10 mouse cellular contexts compared by ENCODE assay signal in genomic region chr7:137468174-137468573, GRCm38 (mm10). TPM values are rescaled to one million over a fixed set of nuclear protein-coding genes. Genes with fewer than 3 reads are reported as not detected.
DNase-seq lines count a peak whose midpoint lies in the region; ATAC-seq and TF ChIP-seq lines count a peak whose summit lies in the region.
"Had no signal": no experiment of that assay in that cellular context is flagged by ENCODE, and none has a peak within 500 bp of the region (broad histone marks: within the 10 kb centered on the region; RNA-seq: fewer than 3 reads in every experiment).

No protein-coding gene starts in this region.

- peak; percentile 23 for DNase-seq in heart, postnatal 0 days (ENCODE audit: low spot score)
- peak; percentile 25 to 37 for DNase-seq in layer of hippocampus, postnatal 36 days
- DNase-seq in retina, adult 2 months (ENCODE audit: low read depth, low spot score), result peak; percentile 16

- H3K9ac ChIP-seq in intestine, postnatal 0 days (ENCODE audit: low read depth, low read length), result no peak overlapping the region
- no peak overlapping the region for H3K9ac ChIP-seq in intestine, embryonic 16.5 days (ENCODE audit: low read depth, low read length)
- no peak overlapping the region for H3K9ac ChIP-seq in ES-Bruce4 (ENCODE audit: low read depth, poor library complexity, severe bottlenecking)
- no peak overlapping the region for H3K9ac ChIP-seq in heart, postnatal 0 days (replicated peaks; ENCODE audit: low read depth, low read length)
- no peak overlapping the region for H3K9ac ChIP-seq in forebrain, embryonic 16.5 days (replicated peaks; ENCODE audit: low read depth, low read length)
- H3K9ac ChIP-seq: embryonic facial prominence, embryonic 13.5 days; midbrain, embryonic 12.5 days had no signal

- peaks cover 31% of the 10 kb centered on the region for H3K36me3 ChIP-seq in intestine, postnatal 0 days (ENCODE audit: control insufficient read depth, insufficient read depth)
- H3K36me3 ChIP-seq in intestine, embryonic 16.5 days (ENCODE audit: control insufficient read depth, insufficient read depth, low read length), result peaks cover 6% of the 10 kb centered on the region
- H3K36me3 ChIP-seq in ES-Bruce4 (ENCODE audit: control insufficient read depth, insufficient read depth, low read length, poor library complexity, severe bottlenecking), result peaks cover 36% of the 10 kb centered on the region
- H3K36me3 ChIP-seq in heart, postnatal 0 days (replicated peaks; ENCODE audit: control insufficient read depth, insufficient read depth, low read length), result peaks cover 49% of the 10 kb centered on the region
- H3K36me3 ChIP-seq in forebrain, embryonic 16.5 days (ENCODE audit: control insufficient read depth, insufficient read depth), result peaks cover 24% of the 10 kb centered on the region

- no peak for ATAC-seq in intestine, postnatal 0 days
- no peak for ATAC-seq in intestine, embryonic 16.5 days
- no peak for ATAC-seq in heart, postnatal 0 days (ENCODE audit: insufficient read depth, low read depth)
- ATAC-seq in forebrain, embryonic 16.5 days, result no peak

- WGBS in intestine, postnatal 0 days, result 75% methylated on average over 4 of the region's 4 CpGs
- 80% methylated on average over 4 of the region's 4 CpGs for WGBS in intestine, embryonic 16.5 days
- 76% methylated on average over 4 of the region's 4 CpGs for WGBS in bone marrow, adult 2 months
- 82% methylated on average over 4 of the region's 4 CpGs for WGBS in heart, postnatal 0 days
- 70% methylated on average over 4 of the region's 4 CpGs for WGBS in forebrain, embryonic 16.5 days

- H3K9me3 ChIP-seq in intestine, postnatal 0 days (ENCODE audit: control insufficient read depth), result no peaks in the 10 kb centered on the region
- no peaks in the 10 kb centered on the region for H3K9me3 ChIP-seq in intestine, embryonic 16.5 days (ENCODE audit: control insufficient read depth, low read length)
- no peaks in the 10 kb centered on the region for H3K9me3 ChIP-seq in ES-Bruce4 (replicated peaks; ENCODE audit: control insufficient read depth, insufficient read depth, low read length, poor library complexity, severe bottlenecking)
- no peaks in the 10 kb centered on the region for H3K9me3 ChIP-seq in heart, postnatal 0 days (replicated peaks; ENCODE audit: control insufficient read depth, low read length)
- H3K9me3 ChIP-seq in forebrain, embryonic 16.5 days (ENCODE audit: control insufficient read depth, low read length), result no peaks in the 10 kb centered on the region
- H3K9me3 ChIP-seq: embryonic facial prominence, embryonic 13.5 days; midbrain, embryonic 12.5 days had no signal

- H3K4me3 ChIP-seq in intestine, postnatal 0 days (ENCODE audit: low read depth, low read length), result no peak overlapping the region
- no peak overlapping the region for H3K4me3 ChIP-seq in intestine, embryonic 16.5 days (ENCODE audit: low read length)
- no peak overlapping the region for H3K4me3 ChIP-seq in ES-Bruce4 (ENCODE audit: low read depth, low read length)
- H3K4me3 ChIP-seq in bone marrow, adult 2 months (replicated peaks; ENCODE audit: control insufficient read depth, low read depth, low read length), result no peak overlapping the region
- H3K4me3 ChIP-seq in heart, postnatal 0 days (ENCODE audit: low read depth, low read length), result no peak overlapping the region
- no peak overlapping the region for H3K4me3 ChIP-seq in forebrain, embryonic 16.5 days (replicated peaks; ENCODE audit: low read length)
- H3K4me3 ChIP-seq: embryonic facial prominence, embryonic 13.5 days; midbrain, embryonic 12.5 days had no signal

- no peak for TF ChIP-seq POLR2A in ES-Bruce4 (IDR thresholded peaks at IDR 0.05; ENCODE audit: insufficient read depth, low read length)
- no peak for TF ChIP-seq POLR2A in bone marrow, adult 2 months (IDR thresholded peaks at IDR 0.05; ENCODE audit: borderline replicate concordance, control insufficient read depth, low read depth, low read length)

- no peak overlapping the region for H3K4me2 ChIP-seq in intestine, postnatal 0 days (replicated peaks; ENCODE audit: low read depth)
- no peak overlapping the region for H3K4me2 ChIP-seq in intestine, embryonic 16.5 days (ENCODE audit: low read depth, low read length)
- H3K4me2 ChIP-seq in heart, postnatal 0 days (ENCODE audit: low read depth, low read length), result no peak overlapping the region
- no peak overlapping the region for H3K4me2 ChIP-seq in forebrain, embryonic 16.5 days (ENCODE audit: low read length)
- H3K4me2 ChIP-seq: embryonic facial prominence, embryonic 13.5 days; midbrain, embryonic 12.5 days had no signal

- H3K4me1 ChIP-seq in intestine, postnatal 0 days (replicated peaks; ENCODE audit: control insufficient read depth, insufficient read depth, low read length), result no peaks in the 10 kb centered on the region
- H3K4me1 ChIP-seq in intestine, embryonic 16.5 days (ENCODE audit: control insufficient read depth, insufficient read depth, low read length), result no peaks in the 10 kb centered on the region
- H3K4me1 ChIP-seq in ES-Bruce4 (ENCODE audit: control insufficient read depth, insufficient read depth, low read length), result no peaks in the 10 kb centered on the region
- no peaks in the 10 kb centered on the region for H3K4me1 ChIP-seq in bone marrow, adult 2 months (ENCODE audit: control insufficient read depth, insufficient read depth, low read length)
- no peaks in the 10 kb centered on the region for H3K4me1 ChIP-seq in heart, postnatal 0 days (ENCODE audit: control insufficient read depth, insufficient read depth)
- no peaks in the 10 kb centered on the region for H3K4me1 ChIP-seq in forebrain, embryonic 16.5 days (replicated peaks; ENCODE audit: control insufficient read depth, insufficient read depth, low read length)
- H3K4me1 ChIP-seq: embryonic facial prominence, embryonic 13.5 days; midbrain, embryonic 12.5 days had no signal

- TF ChIP-seq EP300 in ES-Bruce4 (IDR thresholded peaks at IDR 0.05; ENCODE audit: insufficient read depth, low read depth, low read length), result no peak
- no peak for TF ChIP-seq EP300 in heart, postnatal 0 days (IDR thresholded peaks at IDR 0.05; ENCODE audit: low read depth)

- H3K27ac ChIP-seq in intestine, postnatal 0 days (ENCODE audit: low read depth, low read length), result no peak overlapping the region
- H3K27ac ChIP-seq in intestine, embryonic 16.5 days (ENCODE audit: low read length), result no peak overlapping the region
- no peak overlapping the region for H3K27ac ChIP-seq in ES-Bruce4 (ENCODE audit: insufficient read depth, low read length)
- H3K27ac ChIP-seq in bone marrow, adult 2 months (ENCODE audit: control insufficient read depth, insufficient read depth, low read depth, low read length, poor library complexity), result no peak overlapping the region
- H3K27ac ChIP-seq in heart, postnatal 0 days (ENCODE audit: low read depth), result no peak overlapping the region
- no peak overlapping the region for H3K27ac ChIP-seq in forebrain, embryonic 16.5 days (ENCODE audit: low read length)
- H3K27ac ChIP-seq: embryonic facial prominence, embryonic 13.5 days; midbrain, embryonic 12.5 days had no signal

- peak; percentile 77 for TF ChIP-seq CTCF in intestine, postnatal 0 days (IDR thresholded peaks at IDR 0.05; ENCODE audit: low read depth)
- TF ChIP-seq CTCF in ES-Bruce4 (IDR thresholded peaks at IDR 0.05; ENCODE audit: low read depth, low read length), result peak; percentile 64
- peak; percentile 56 for TF ChIP-seq CTCF in bone marrow, adult 2 months (IDR thresholded peaks at IDR 0.05; ENCODE audit: control insufficient read depth, insufficient read depth, low read length)
- peak; percentile 59 for TF ChIP-seq CTCF in heart, postnatal 0 days (IDR thresholded peaks at IDR 0.05; ENCODE audit: low read depth)

- H3K27me3 ChIP-seq in intestine, postnatal 0 days (replicated peaks; ENCODE audit: control insufficient read depth, insufficient read depth, low read length), result no peaks in the 10 kb centered on the region
- no peaks in the 10 kb centered on the region for H3K27me3 ChIP-seq in intestine, embryonic 16.5 days (replicated peaks; ENCODE audit: control insufficient read depth, insufficient read depth, low read length)
- no peaks in the 10 kb centered on the region for H3K27me3 ChIP-seq in ES-Bruce4 (ENCODE audit: control insufficient read depth, insufficient read depth, low read length, poor library complexity, severe bottlenecking)
- no peaks in the 10 kb centered on the region for H3K27me3 ChIP-seq in heart, postnatal 0 days (ENCODE audit: control insufficient read depth, insufficient read depth, low read length)
- H3K27me3 ChIP-seq in forebrain, embryonic 16.5 days (replicated peaks; ENCODE audit: control insufficient read depth, insufficient read depth, low read length), result no peaks in the 10 kb centered on the region
- H3K27me3 ChIP-seq: embryonic facial prominence, embryonic 13.5 days; midbrain, embryonic 12.5 days had no signal

RNA-seq across cellular contexts. Expression of gene Glrx3, which starts 30.8 kb away (rescaled TPM):
- polyA plus RNA-seq in intestine, postnatal 0 days (2015; fragmentation: Nextera tagmentation; extraction: Ambion mirVana), result 127 and 129 TPM in 2 replicates
- 203 and 218 TPM in 2 replicates for polyA plus RNA-seq in intestine, embryonic 16.5 days (2015; fragmentation: Nextera tagmentation; extraction: Ambion mirVana)
- polyA plus RNA-seq in ES-Bruce4 (2011; ENCODE audit: insufficient read depth, insufficient read length, low read depth, missing spikeins), result 272 and 274 TPM in 2 replicates
- polyA plus RNA-seq in bone marrow, adult 2 months (2011; ENCODE audit: insufficient read depth, insufficient read length, low replicate concordance, missing spikeins), result 23.8 and 71.7 TPM in 2 replicates
- total RNA-seq in heart, postnatal 0 days (2014; rRNA removed; ENCODE audit: low replicate concordance), result 88.1 and 96.7 TPM in 2 replicates
- polyA plus RNA-seq in heart, postnatal 0 days (2015; fragmentation: Nextera tagmentation; extraction: Ambion mirVana), result 162 and 164 TPM in 2 replicates
- 100 to 1,000 TPM in 1 of 2 experiments, 10 to 100 TPM in 1; 99.8 to 104 TPM for total RNA-seq in layer of hippocampus, postnatal 36 days (2021)
- 253 and 278 TPM in 2 replicates for polyA plus RNA-seq in forebrain, embryonic 16.5 days (2015; fragmentation: Nextera tagmentation; extraction: Ambion mirVana)

RNA-seq across cellular contexts. Expression of gene 9430038I01Rik, which starts 57.6 kb away (rescaled TPM):
- 28.3 and 29.8 TPM in 2 replicates for polyA plus RNA-seq in intestine, postnatal 0 days (2015; fragmentation: Nextera tagmentation; extraction: Ambion mirVana)
- polyA plus RNA-seq in intestine, embryonic 16.5 days (2015; fragmentation: Nextera tagmentation; extraction: Ambion mirVana), result 23.6 and 24.3 TPM in 2 replicates
- polyA plus RNA-seq in ES-Bruce4 (2011; ENCODE audit: insufficient read depth, insufficient read length, low read depth, missing spikeins), result 11.8 and 11.9 TPM in 2 replicates
- polyA plus RNA-seq in bone marrow, adult 2 months (2011; ENCODE audit: insufficient read depth, insufficient read length, low replicate concordance, missing spikeins), result 7.9 and 8.3 TPM in 2 replicates
- 9.9 and 11.8 TPM in 2 replicates for total RNA-seq in heart, postnatal 0 days (2014; rRNA removed; ENCODE audit: low replicate concordance)
- polyA plus RNA-seq in heart, postnatal 0 days (2015; fragmentation: Nextera tagmentation; extraction: Ambion mirVana), result 15.0 and 16.7 TPM in 2 replicates
- 1 to 10 TPM; 3.8 TPM for total RNA-seq in layer of hippocampus, postnatal 36 days (2021)
- 9.2 and 10.5 TPM in 2 replicates for polyA plus RNA-seq in forebrain, embryonic 16.5 days (2015; fragmentation: Nextera tagmentation; extraction: Ambion mirVana)
